Mouse (Mus musculus): ENCODE measurements around the gene Srgap1. TPM values are rescaled to one million over a fixed set of nuclear protein-coding genes. Genes with fewer than 3 reads are reported as not detected.

The Srgap1 gene
- polyA plus RNA-seq, 1 experiment from 2014 or later = 8.5 TPM

GRCm38 (mm10) chr10:121830335-121831307 is 216.5 kb downstream of the Srgap1 start:
- 58% methylated on average over 29 of the region's 29 CpGs for WGBS
- H3K27ac ChIP-seq (ENCODE audit: poor library complexity, severe bottlenecking) = no peak overlapping the region

GRCm38 (mm10) chr10:121829800-121830303 is 217.3 kb downstream of the Srgap1 start:
- Histone ChIP-seq H3K27ac (ENCODE audit: poor library complexity, severe bottlenecking) (no peak overlapping the region), H3K9ac (no peak overlapping the region), H3K4me3 (no peak overlapping the region), H3K9me3 (replicated peaks) (no peaks in the 10 kb centered on the region), H3K4me1 (replicated peaks) (peaks cover 17% of the 10 kb centered on the region), H3K4me2 (no peak overlapping the region), H3K27me3 (replicated peaks) (no peaks in the 10 kb centered on the region), H3K36me3 (peaks cover 8% of the 10 kb centered on the region; the same call in 1 of the 2 replicates)
- WGBS = 75% methylated on average over 5 of the region's 5 CpGs
- no peak for ATAC-seq (ENCODE audit: insufficient number of reproducible peaks, low FRiP score)

More at GRCm38 (mm10) chr10:121830335-121831307, 216.5 kb downstream of the Srgap1 start:
- Histone ChIP-seq H3K36me3 (peaks cover 4% of the 10 kb centered on the region; the same call in 1 of the 2 replicates), H3K9me3 (replicated peaks) (no peaks in the 10 kb centered on the region), H3K4me1 (replicated peaks) (peaks cover 17% of the 10 kb centered on the region), H3K9ac (no peak overlapping the region), H3K27me3 (replicated peaks) (no peaks in the 10 kb centered on the region), H3K4me3 (no peak overlapping the region), H3K4me2 (peak overlapping the region; percentile 25; the same call in 1 of the 2 replicates)
- ATAC-seq (ENCODE audit: insufficient number of reproducible peaks, low FRiP score) = no peak

GRCm38 (mm10) chr10:121829034-121829433 is 218.1 kb downstream of the Srgap1 start:
- H3K4me3 ChIP-seq = no peak overlapping the region
- H3K36me3 ChIP-seq = 0 out of 2 replicates have a peak, but pooled peaks cover 3% of the 10 kb centered on the region
- H3K4me1 ChIP-seq (replicated peaks) = peaks cover 17% of the 10 kb centered on the region
- ATAC-seq (ENCODE audit: insufficient number of reproducible peaks, low FRiP score) = no peak
- WGBS = 75% methylated on average over 6 of the region's 6 CpGs
- H3K4me2 ChIP-seq = no peak overlapping the region
- no peaks in the 10 kb centered on the region for H3K9me3 ChIP-seq (replicated peaks)
- H3K27me3 ChIP-seq (replicated peaks) = no peaks in the 10 kb centered on the region
- H3K27ac ChIP-seq (ENCODE audit: poor library complexity, severe bottlenecking) = no peak overlapping the region
- H3K9ac ChIP-seq = no peak overlapping the region

GRCm38 (mm10) chr10:121822674-121823073 is 224.4 kb downstream of the Srgap1 start:
- H3K36me3 ChIP-seq = peaks cover 23% of the 10 kb centered on the region
- ATAC-seq (ENCODE audit: insufficient number of reproducible peaks, low FRiP score) = no peak

GRCm38 (mm10) chr10:121820846-121821245 is 226.3 kb downstream of the Srgap1 start:
- H3K9ac ChIP-seq = no peak overlapping the region
- no peaks in the 10 kb centered on the region for H3K4me1 ChIP-seq (replicated peaks)
- H3K4me2 ChIP-seq = no peak overlapping the region
- no peak for ATAC-seq (ENCODE audit: insufficient number of reproducible peaks, low FRiP score)
- no peaks in the 10 kb centered on the region for H3K9me3 ChIP-seq (replicated peaks)
- WGBS = 82% methylated on average over 7 of the region's 7 CpGs
- H3K4me3 ChIP-seq = no peak overlapping the region
- peaks cover 23% of the 10 kb centered on the region for H3K36me3 ChIP-seq
- H3K27ac ChIP-seq (ENCODE audit: poor library complexity, severe bottlenecking) = no peak overlapping the region
- H3K27me3 ChIP-seq (replicated peaks) = no peaks in the 10 kb centered on the region

More at GRCm38 (mm10) chr10:121822674-121823073, 224.4 kb downstream of the Srgap1 start:
- Histone ChIP-seq H3K9ac (no peak overlapping the region), H3K4me1 (replicated peaks) (no peaks in the 10 kb centered on the region), H3K4me3 (no peak overlapping the region), H3K4me2 (no peak overlapping the region), H3K27me3 (replicated peaks) (no peaks in the 10 kb centered on the region), H3K27ac (ENCODE audit: poor library complexity, severe bottlenecking) (no peak overlapping the region), H3K9me3 (replicated peaks) (no peaks in the 10 kb centered on the region)
- 41% methylated on average over 5 of the region's 5 CpGs for WGBS

- Histone ChIP-seq H3K36me3 (peaks cover 20% of the 10 kb centered on the region), H3K27ac (ENCODE audit: poor library complexity, severe bottlenecking) (no peak overlapping the region), H3K27me3 (replicated peaks) (no peaks in the 10 kb centered on the region), H3K9ac (no peak overlapping the region), H3K9me3 (replicated peaks) (no peaks in the 10 kb centered on the region), H3K4me1 (replicated peaks) (no peaks in the 10 kb centered on the region), H3K4me2 (no peak overlapping the region), H3K4me3 (no peak overlapping the region)
- no peak for ATAC-seq (ENCODE audit: insufficient number of reproducible peaks, low FRiP score)
- WGBS = 70% methylated on average over 7 of the region's 7 CpGs
Measured at GRCm38 (mm10) chr10:121817983-121818382, 229.1 kb downstream of the Srgap1 start.

GRCm38 (mm10) chr10:121807771-121808170 is 239.3 kb downstream of the Srgap1 start:
- no peak overlapping the region for H3K4me2 ChIP-seq
- no peaks in the 10 kb centered on the region for H3K9me3 ChIP-seq (replicated peaks)
- 81% methylated on average over 11 of the region's 11 CpGs for WGBS
- no peak overlapping the region for H3K9ac ChIP-seq
- H3K4me3 ChIP-seq = no peak overlapping the region
- no peak overlapping the region for H3K27ac ChIP-seq (ENCODE audit: poor library complexity, severe bottlenecking)
- H3K4me1 ChIP-seq (replicated peaks) = peaks cover 7% of the 10 kb centered on the region
- ATAC-seq (ENCODE audit: insufficient number of reproducible peaks, low FRiP score) = no peak
- H3K27me3 ChIP-seq (replicated peaks) = no peaks in the 10 kb centered on the region
- peaks cover 9% of the 10 kb centered on the region for H3K36me3 ChIP-seq

- Histone ChIP-seq H3K27me3 (replicated peaks) (no peaks in the 10 kb centered on the region), H3K9me3 (replicated peaks) (no peaks in the 10 kb centered on the region), H3K4me2 (no peak overlapping the region), H3K36me3 (peaks cover 9% of the 10 kb centered on the region), H3K4me3 (no peak overlapping the region), H3K4me1 (replicated peaks) (peaks cover 7% of the 10 kb centered on the region), H3K27ac (ENCODE audit: poor library complexity, severe bottlenecking) (no peak overlapping the region), H3K9ac (no peak overlapping the region)
- 82% methylated on average over 11 of the region's 11 CpGs for WGBS
- ATAC-seq (ENCODE audit: insufficient number of reproducible peaks, low FRiP score) = no peak
Measured at GRCm38 (mm10) chr10:121806806-121807205, 240.3 kb downstream of the Srgap1 start.

- Histone ChIP-seq H3K4me3 (no peak overlapping the region), H3K27me3 (replicated peaks) (no peaks in the 10 kb centered on the region), H3K9ac (no peak overlapping the region), H3K27ac (ENCODE audit: poor library complexity, severe bottlenecking) (no peak overlapping the region), H3K36me3 (peaks cover 12% of the 10 kb centered on the region), H3K9me3 (replicated peaks) (no peaks in the 10 kb centered on the region), H3K4me1 (replicated peaks) (peaks cover 7% of the 10 kb centered on the region), H3K4me2 (peak overlapping the region; percentile 46)
- no peak for ATAC-seq (ENCODE audit: insufficient number of reproducible peaks, low FRiP score)
- 28% methylated on average over 11 of the region's 11 CpGs for WGBS
Measured at GRCm38 (mm10) chr10:121805933-121806341, 241.2 kb downstream of the Srgap1 start.

GRCm38 (mm10) chr10:121804551-121804950 is 242.6 kb downstream of the Srgap1 start:
- H3K4me1 ChIP-seq (replicated peaks) = peaks cover 7% of the 10 kb centered on the region
- 89% methylated on average over 13 of the region's 13 CpGs for WGBS
- no peak overlapping the region for H3K4me3 ChIP-seq
- H3K27ac ChIP-seq (ENCODE audit: poor library complexity, severe bottlenecking) = no peak overlapping the region
- H3K4me2 ChIP-seq = no peak overlapping the region
- no peaks in the 10 kb centered on the region for H3K9me3 ChIP-seq (replicated peaks)
- ATAC-seq (ENCODE audit: insufficient number of reproducible peaks, low FRiP score) = no peak
- no peaks in the 10 kb centered on the region for H3K27me3 ChIP-seq (replicated peaks)
- no peak overlapping the region for H3K9ac ChIP-seq
- peaks cover 19% of the 10 kb centered on the region for H3K36me3 ChIP-seq

- Histone ChIP-seq H3K27ac (ENCODE audit: poor library complexity, severe bottlenecking) (no peak overlapping the region), H3K4me1 (replicated peaks) (no peaks in the 10 kb centered on the region), H3K4me2 (no peak overlapping the region), H3K9ac (no peak overlapping the region), H3K27me3 (replicated peaks) (no peaks in the 10 kb centered on the region), H3K36me3 (peaks cover 27% of the 10 kb centered on the region), H3K4me3 (no peak overlapping the region), H3K9me3 (replicated peaks) (no peaks in the 10 kb centered on the region)
- WGBS = 88% methylated on average over 13 of the region's 13 CpGs
- no peak for ATAC-seq (ENCODE audit: insufficient number of reproducible peaks, low FRiP score)
Measured at GRCm38 (mm10) chr10:121800041-121800440, 247.1 kb downstream of the Srgap1 start.

Measured in heart, embryonic 12.5 days (tissue).